Mouse (Mus musculus): ENCODE results near the gene Sgk1.

The Sgk1 gene

DNA sequence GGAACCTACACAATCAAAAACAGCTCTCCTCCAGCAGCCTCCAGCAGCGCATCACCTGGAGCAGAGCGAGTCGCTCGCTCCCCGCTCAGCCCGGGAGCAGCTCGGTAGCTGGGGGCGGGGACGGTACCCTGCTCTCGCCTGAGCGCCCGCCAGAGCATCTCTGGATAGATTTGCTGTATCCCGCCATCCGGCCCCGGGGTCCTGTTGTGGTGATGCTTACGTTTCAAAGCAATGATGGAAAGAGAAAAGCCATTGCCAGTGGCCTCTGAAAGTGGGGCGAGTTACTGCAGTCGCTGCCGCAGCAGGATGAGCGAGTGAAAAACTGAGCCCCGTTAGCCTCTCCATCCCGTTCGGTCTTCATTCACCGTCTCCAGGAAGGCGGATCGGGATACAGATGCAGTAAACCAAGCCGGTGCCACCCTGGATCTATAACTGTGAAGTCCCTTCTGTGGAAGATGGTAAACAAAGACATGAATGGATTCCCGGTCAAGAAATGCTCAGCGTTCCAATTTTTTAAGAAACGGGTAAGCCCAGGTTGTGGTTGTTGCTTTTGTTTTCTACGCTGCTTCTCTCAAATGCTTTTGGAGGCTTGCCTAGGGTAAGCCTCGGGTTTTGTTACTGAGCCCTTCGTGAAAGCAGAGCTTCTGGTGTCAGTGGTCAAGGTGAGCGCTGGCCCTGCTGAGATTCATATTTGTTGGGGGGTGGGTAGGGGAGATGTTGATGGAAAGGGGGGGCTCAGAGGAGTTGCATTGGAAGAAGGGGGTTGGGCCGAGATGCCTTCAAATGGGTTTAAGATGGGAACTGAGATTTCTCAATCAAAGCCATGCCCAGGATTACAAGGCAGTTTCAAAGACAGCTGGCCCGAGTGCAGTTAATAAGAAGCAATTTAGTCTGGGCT is at the start of gene Sgk1:
Sgk1 (plus strand) TSS at position 1 of the 898 bp plus-strand sequence.
- in situ Hi-C loops (cut with MboI, MseI): no loop called here

DNA sequence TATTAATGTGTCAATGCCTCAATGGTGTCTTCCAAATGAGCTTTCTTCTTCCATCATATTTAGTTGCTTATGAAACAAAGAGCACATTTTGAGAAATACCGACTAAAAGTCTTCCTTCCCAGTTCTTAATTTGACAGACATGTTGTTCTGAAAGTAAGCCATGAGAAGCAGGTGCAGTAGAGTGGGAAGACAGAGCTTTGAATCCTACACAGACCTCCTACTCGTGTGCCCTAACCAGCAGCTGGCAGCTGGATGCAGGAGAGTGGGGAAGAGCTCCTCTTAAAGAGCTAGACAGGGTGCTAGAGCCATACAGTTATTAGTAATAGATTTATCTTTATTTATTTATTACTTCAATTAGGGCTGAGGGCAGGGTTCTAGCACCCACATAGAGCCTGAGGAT is 49.7 kb upstream of the Sgk1 start:
- in situ Hi-C loops (cut with MboI, MseI): no loop called here

DNA sequence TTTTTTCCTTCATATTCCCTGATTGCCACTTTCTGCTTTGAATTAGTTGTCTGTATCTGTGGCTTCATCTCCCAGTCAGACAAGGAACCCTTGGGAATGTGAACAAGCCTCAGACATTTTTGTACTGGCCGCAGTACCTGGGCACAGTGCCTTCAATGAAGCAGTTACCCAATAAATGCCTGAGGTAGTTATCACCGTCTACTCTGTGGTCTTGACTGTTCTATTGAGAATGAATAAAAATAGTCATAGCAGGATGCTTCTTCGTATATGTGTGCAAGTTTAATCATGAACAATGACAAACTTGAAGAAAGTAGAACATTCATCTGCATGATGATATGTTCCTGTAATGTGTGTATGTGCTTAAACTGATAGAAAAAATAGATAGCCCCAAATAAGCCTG is 48.2 kb upstream of the Sgk1 start:
- in situ Hi-C loops (cut with MboI, MseI): no loop called here

DNA sequence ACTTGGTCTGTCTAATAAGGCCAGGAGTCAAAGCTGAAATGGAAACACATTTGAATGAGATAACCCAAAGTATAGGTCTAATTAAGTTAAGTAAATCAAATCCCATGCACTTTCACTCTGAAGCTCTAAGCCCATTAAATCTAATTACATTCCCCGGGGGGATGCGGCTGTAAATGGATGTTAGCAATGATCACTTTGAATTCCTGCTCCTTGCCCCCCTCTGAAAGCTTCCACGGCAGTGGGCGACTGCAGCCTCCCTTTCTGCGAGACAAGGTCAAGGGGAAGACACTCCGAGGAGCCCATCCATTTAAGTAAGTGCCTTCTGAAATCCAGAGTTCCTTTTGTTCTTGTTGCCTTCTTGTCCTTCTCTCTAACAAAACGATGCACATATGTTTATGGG is 46.9 kb upstream of the Sgk1 start:
- in situ Hi-C loops (cut with MboI, MseI): no loop called here

DNA sequence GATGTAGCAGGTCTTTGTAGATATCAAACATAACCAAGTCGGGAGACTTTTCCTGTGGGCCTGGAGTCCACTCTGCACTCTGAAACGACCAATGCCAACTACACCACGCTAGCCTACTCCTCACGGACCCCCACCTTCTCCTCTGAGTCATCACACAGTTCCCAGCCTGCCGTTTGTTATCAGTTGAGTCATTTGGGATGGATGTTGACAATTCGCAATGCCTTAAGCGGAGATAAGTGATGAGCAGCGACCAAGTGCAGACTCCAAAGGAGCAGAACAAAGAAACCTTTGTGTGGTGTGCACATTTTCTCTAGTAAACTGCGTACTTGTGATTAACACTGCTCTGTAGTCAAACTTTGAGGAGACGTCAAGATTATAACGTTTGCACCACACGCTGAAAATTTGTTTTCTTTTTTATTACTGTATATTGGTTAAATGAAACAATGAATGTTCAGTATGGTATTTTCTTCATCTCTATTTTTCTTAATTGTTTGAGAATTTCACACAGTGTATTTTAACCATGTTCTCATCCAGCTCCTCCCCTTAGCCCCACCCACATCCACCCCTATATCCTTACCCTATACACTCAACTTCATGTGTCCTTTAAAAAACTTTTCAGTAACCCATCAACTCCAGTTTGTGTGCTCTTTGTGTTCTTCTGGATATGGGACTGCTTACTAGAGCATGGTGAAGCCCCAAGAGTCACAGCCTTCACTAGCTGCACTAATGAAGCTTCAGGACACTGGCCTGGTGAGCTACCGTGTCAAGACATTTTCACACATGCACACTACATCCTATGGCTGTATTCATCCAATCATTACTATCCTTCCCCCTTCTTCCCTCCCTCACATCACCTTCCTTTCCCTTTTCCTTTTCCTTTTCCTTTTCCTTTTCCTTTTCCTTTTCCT is 42.5 kb upstream of the Sgk1 start:
- in situ Hi-C loops (cut with MboI, MseI): no loop called here

DNA sequence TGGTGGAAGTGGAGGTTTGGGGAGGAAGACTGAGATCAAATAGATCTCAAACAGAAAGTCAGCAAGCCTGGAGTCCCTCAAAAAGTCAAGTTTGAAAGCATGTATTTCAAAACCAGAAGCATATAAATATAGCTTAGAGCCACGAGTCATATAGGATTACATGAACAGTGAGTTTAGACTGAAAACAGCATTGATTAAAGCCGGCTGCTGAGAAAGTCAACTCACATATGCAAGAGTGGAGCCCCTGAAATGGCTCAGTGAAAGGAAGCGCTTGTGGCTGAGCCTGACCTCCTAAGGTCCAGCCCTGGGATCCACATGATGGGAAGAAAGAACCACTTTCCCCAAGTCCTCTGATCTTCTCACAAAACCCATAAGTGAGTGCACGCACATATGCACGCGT is 38.7 kb upstream of the Sgk1 start:
- in situ Hi-C loops (cut with MboI, MseI): no loop called here

DNA sequence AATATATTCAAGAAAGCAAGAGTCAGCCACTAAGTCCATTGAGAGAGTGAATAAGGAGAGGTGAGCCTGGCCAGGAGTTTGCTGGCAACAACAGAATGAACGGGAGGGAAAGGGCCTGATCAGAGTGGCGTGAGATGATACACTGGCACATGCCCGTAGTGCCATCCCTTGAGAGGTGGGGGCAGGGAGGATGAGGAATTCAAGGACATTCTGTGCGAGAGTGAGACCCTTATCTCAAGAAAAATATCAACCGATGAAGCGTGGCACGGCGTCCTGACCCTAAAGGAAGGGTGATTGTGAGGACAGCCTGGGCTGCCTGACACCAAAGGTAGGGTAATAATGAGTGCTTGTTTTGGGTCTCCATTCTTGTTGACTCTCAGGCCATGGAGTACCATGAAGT is 38.1 kb upstream of the Sgk1 start:
- in situ Hi-C loops (cut with MboI, MseI): no loop called here

DNA sequence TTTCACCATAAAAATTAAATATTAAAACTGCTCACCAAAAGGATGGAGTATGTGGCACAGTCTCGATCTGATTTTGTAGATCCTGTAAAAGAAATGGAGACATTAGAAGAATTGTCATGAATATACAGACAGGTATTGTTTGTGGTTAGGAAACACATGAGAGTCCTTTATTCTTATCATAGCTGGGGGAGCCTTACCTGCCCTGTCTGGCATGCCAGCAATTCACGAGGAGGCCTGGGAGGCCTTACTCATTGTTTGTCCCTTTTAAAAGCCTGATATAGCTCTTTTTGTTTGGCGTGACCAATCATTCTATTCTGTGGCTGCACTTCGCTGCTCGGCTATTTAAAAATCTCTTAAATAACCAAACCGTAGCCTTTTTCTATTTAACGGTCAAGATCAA is 37.6 kb upstream of the Sgk1 start:
- in situ Hi-C loops (cut with MboI, MseI): no loop called here

DNA sequence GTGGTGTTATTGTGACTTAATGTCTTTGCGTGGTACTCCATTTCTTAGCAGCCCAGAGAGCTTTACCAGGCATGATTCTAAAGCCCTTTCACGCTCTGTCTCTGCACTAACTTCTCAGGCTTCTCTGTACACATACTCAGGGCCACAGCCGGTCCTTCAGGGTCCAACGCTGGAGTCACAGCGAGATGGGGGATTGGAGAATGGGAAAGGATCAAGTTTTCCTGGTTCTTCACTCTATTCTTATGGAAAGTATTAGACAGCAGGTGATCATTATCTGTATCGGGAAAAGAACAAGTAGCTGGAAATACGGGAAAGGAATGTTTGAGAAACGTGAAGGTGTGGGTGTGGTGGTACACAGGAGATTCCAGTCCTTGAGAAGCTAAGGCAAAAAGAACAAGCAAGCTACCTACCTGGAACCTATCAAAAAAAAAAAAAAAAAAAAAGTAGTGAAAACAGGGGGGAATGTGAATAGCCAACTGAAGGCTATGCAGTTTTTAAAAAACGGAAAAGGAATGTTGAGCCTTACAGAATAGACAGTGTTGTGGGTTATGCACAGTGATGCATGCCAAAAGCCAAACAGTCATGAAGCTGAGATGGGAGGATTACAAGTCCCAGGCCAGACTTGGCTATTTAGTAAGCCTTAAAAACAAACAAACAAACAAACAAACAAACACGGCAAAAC is 36.2 kb upstream of the Sgk1 start:
- in situ Hi-C loops (cut with MboI, MseI): no loop called here

DNA sequence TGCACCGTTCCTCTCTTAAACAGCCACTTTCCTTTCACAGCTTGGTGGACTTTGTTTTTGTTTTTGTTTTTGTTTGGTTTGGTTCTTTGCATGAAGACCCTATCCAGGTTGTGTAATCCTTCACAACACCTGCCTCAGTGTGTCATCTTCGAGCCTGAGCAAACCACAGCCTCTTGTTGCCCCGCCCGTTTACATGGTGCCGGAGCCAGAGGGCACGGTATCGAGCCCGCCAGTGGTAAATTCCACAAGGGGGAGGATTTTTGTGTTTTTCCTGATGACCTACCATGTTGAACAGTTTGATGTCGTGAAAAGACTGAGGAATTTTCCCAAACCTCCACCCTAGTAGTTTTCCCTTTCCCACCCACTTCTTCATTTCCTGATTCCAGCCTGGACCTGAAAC is 35.6 kb upstream of the Sgk1 start:
- in situ Hi-C loops (cut with MboI, MseI): no loop called here

DNA sequence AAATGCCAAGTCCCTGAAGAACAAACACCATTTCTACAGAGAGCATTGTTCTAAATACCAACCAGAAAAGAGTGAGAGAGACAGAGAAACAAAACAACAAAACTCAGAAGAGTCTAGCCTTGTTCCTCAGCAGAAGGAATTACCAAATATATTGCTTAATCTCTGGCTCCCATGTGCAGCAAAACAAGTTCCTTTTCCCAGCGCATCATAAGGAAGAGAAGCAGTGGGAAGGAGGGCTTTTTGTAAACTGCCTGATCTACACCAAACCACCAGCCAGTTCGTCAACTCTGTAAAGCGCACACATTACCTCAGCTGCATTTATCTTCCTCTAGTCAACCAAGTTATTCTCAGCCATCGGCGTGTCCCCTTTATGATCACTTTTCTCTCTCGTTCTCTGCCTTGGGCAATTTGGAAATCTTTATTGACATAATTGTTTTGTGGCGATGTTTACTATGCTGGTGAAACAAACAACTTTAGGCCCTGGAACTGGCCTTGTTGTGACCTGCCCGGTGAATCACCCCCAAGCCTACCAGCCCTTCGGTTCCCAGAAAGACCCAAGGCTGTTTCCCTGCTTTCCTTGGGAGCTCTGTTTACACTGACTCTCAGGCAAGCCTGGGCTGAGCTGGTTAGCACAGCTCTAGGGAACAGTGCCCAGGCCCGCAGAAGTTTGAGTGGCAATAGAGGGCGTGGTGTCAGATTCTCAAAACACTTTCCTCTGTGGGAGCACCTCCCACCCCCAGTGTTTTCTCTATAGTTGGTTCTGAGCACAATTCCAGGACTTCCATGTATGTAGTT is 34.8 kb upstream of the Sgk1 start:
- in situ Hi-C loops (cut with MboI, MseI): no loop called here

DNA sequence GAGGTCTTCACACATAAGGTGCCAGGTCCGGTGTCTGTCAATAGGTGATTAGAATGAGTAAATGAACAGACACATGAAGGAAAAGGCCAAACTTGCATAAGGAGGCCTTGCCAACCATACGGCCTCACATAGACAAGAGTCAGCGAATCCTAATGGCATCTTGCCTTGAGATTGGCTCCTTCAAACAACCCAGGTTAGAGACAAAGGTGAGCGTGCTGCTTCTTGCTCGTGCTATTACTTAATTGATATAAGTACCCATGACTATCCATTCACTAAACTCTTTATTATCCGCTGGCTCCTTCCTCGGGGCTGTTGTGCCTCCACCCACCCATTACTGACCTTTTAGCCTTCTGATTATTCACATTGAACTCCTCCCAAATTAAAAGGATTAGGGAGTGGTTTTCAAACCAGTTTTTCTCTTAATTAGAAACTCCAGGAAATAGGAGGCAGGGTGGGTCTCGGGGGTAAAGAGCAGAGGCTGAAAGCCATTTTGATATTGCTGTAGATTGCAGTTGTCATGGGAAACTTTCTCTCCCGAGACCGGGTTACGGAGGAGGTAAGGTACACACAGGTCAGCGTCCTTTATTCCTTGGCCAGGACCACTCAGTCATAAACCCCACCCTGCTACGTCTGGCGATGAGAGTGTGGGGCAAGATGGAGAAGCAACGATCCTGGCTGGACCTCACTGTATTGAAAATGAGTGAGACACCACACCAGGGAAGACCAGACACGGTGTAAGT is 33.9 kb upstream of the Sgk1 start:
- in situ Hi-C loops (cut with MboI, MseI): no loop called here

DNA sequence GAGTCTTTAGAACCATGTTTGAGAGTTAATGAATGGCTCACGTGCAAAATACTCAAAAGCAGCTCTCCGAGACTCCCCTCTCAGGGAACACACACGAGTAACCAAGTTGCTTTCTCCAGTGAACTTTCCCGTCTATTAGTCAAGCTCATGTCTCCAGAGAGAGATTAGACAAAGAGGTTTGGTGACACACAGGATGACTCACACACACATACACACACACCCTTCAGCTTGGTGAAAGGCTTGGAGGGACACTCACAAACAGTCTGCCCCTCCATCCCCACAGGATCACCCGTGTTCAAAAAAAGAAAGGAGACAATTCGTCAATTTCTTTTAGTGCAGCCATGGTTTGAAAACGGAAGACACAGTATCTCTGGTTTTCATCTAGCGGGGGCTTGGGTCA is 32.7 kb upstream of the Sgk1 start:
- in situ Hi-C loops (cut with MboI, MseI): no loop called here

DNA sequence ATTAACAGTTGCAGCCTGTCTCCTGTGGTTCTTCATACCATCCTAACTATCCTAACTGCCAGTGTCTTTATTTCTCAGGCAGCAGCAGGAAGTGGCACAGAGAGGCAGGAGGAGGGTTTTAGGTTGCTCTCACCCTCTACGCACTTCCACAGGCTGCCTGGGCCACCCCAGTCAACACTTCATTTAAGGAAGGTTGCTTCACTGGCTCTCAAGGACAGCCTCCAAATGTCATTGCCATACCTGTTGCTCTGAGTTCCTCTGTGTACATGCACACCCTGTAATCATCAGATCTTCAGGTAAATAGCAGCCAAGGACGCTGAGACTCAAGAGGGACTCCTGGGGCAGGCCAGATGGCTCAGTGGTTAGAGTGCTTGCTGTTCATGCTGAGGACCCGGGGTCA is 31.7 kb upstream of the Sgk1 start:
- in situ Hi-C loops (cut with MboI, MseI): no loop called here

DNA sequence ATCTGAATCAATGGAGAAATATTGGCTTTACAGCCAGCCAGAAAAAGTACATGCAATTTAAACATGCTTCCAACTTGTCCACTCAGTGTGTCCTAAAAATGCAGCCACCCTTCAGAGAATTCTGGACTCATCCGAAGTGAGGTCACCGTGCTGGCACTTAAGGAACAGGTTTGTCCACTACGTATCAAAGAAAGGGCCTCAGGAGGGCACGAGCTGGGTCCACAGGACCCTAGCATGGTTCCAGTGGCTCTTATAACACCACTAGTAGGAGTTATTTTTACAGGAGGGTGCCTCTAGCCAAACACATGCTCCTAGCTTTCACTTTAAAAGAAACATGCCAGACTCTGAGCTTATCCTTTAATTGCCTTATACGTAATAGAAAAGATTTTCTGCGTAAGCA is 28.9 kb upstream of the Sgk1 start:
- in situ Hi-C loops (cut with MboI, MseI): no loop called here

DNA sequence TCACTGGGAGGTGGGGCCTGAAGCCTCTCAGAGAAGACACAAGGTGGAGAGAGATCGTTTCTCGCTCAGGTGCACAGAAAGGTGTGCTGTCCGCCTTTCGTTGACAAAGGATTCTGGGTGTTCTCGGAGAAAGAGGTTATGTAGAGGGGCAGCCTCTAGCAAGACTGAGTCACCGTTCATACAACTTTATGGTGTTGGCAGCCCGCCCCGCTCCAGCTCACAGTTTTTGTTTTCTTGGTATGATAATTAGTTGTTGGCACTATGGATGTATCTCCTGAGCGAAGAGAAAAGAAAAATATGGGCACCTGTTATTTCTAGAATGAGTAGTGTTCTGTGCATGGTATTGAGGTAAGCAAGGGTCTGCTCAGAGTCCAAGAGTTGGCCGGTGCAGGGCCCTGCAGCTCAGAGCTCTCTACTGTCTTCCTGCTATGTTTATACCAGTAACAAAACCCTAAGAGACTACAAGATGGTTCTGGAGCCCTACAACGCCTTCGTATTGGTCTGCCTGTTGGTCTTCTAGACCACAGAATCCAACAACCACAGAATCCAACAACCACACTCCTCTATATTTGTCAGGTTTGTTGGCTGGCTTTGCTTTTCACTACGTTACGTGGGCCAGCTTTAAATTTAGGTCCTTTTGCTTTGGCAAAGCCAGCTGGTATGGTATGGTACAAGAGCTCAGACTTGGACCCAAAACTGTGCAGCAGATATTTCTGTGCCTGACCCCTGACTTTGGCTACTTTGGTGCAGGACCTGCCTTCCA is 28.2 kb upstream of the Sgk1 start:
- in situ Hi-C loops (cut with MboI, MseI): no loop called here

DNA sequence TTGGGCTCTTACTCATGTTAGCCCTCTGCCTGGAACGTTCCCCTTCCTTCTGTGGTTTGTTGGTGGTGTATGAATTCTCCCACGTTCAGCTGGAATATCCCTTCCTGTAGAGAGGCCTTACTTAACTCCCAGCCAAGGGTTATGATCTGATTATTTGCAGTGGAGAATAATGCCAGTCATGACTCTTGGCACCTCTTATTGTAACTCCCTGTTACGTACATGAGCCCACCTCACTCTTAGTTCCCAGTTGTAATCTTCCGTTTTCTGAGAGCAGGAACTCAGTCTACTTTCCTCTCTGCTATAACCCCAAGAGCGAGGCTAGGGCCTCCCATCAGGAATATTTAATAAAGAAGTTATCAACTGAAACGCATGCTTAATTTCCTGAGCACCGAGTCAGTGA is 26.6 kb upstream of the Sgk1 start:
- in situ Hi-C loops (cut with MboI, MseI): no loop called here

DNA sequence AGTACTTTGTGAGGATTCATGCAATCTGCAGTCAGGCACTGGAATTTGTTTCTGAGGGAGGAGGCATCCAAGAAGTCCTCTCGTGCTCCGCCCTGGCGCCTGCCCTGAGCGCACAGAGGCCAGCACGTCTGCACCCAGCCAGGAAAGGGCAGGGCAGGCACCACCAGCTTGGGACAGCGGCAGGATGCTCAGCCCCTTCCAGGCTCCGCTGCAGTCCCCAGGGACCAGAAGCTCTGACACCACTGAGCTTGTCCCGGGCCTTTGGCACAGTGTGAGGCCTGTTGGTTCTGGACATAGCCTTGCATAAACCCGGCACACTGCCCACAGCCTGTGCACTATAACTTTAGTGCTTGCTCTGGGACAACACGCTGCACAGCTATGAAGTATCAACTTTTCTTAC is 24.3 kb upstream of the Sgk1 start:
- in situ Hi-C loops (cut with MboI, MseI): no loop called here

DNA sequence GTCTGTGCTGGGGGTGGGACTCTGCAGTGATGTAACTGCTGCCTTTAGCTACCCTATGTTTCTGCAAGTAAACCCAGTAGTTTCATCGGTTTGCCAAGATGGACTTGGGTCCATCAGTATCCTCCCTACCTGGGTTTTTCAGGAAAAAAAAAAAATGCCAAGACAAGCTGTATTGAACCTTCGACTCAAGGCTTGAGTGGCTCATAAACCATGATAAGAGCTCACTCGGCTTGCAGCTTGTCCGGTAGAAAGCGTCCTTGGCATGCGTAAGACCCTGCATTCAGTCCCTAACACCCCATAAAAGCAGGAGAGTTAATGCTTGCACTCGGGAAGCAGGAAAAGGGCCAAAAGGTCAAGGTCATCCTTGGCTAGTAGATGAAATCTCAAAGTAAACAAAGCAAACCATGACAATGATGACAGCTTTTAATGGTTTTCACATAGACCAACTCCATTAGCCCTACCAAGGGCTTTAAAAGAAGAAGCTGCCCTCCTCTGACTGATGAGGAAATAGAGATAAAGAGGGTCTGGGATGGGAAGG is 23.5 kb upstream of the Sgk1 start:
- in situ Hi-C loops (cut with MboI, MseI): no loop called here

DNA sequence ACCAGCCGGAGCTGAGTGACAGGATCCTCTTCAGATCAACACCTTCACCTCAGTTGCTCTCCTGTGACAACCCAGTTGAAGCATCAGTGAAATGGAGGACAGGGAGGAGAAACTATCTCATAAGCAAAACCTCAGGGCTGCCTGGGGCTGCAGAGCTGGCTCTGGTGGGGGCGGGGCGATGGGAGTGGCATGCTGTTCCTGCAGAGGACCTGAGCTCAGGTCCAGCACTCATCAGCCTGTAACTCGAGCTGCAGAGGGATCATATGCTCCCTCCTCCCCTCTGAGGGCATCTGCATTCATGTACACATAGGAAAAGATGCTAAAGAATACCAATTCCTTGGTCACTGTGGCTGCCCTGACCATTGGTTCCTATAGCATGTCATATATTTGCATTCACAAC is 15.5 kb upstream of the Sgk1 start:
- in situ Hi-C loops (cut with MboI, MseI): no loop called here
